Mouse (Mus musculus): ENCODE data around the gene Snd1. TPM values are rescaled to one million over a fixed set of nuclear protein-coding genes. Genes with fewer than 3 reads are reported as not detected.

Snd1 gene
- total and polyA plus RNA-seq, 2 experiments from 2014 or later, result 54.7 to 120 TPM

DNA sequence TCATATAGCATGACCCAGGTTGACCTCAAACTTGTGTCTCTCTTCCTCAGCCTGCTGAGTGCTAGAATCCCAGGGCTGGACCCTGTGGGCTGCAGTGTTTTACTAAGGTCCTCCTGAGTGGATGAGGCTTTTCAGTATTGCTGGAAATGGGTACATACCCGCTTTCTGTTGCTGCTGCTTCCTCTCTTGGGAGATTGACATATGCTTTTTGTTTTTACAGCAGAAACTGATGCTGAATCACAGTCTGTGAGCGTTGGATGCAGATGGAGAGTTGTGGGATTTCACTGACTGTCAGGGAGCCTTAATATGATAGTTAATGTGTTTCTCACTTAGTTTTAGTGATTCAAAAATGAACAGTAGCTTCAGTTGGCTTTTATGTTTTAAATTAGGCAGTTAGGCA, 11.5 kb downstream of the Snd1 start:
- Histone ChIP-seq H3K9ac (replicated peaks; ENCODE audit: low read depth, low read length) (no peak overlapping the region), H3K9me3 (replicated peaks; ENCODE audit: control insufficient read depth, low read length) (no peaks in the 10 kb centered on the region), H3K4me1 (ENCODE audit: control insufficient read depth, insufficient read depth) (peaks cover 68% of the 10 kb centered on the region), H3K4me2 (ENCODE audit: low read depth, low read length) (peak overlapping the region; percentile 32; the same call in 1 of the 2 replicates), H3K4me3 (ENCODE audit: low read depth, low read length) (no peak overlapping the region), H3K36me3 (replicated peaks; ENCODE audit: control insufficient read depth, insufficient read depth, low read length) (peaks cover 6% of the 10 kb centered on the region; the same call in 1 of the 2 replicates), H3K27me3 (ENCODE audit: control insufficient read depth, insufficient read depth, low read length) (no peaks in the 10 kb centered on the region), H3K27ac (ENCODE audit: low read depth) (peak overlapping the region; percentile 77)
- ATAC-seq (ENCODE audit: insufficient read depth, low read depth) (no peak), DNase-seq (ENCODE audit: low spot score) (no peak)
- no peak for TF ChIP-seq CTCF (IDR thresholded peaks at IDR 0.05; ENCODE audit: low read depth)
- no peak for TF ChIP-seq EP300 (IDR thresholded peaks at IDR 0.05; ENCODE audit: low read depth)
- 46% methylated on average over 2 of the region's 2 CpGs for WGBS

DNA sequence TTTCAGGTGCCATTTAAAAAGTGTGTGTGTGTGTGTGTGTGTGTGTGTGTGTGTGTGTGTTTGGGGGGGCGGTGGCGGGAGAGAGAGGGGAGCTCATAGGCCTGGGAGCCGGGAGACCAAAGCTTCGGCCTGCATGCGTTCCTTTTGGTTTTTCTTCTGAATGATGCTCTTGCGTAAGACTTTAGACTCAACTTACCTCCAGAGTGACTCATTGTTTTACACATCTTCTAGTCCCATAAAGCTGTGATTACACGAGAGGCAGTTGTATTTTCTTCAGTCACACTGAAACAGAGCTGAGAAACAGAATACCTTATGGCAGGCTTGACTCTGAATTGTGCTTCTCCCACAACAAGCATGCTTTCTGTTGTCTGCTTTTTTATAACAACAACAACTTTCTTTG, 12.0 kb downstream of the Snd1 start:
- Histone ChIP-seq H3K9ac (replicated peaks; ENCODE audit: low read depth, low read length) (no peak overlapping the region), H3K27me3 (ENCODE audit: control insufficient read depth, insufficient read depth, low read length) (no peaks in the 10 kb centered on the region), H3K36me3 (replicated peaks; ENCODE audit: control insufficient read depth, insufficient read depth, low read length) (peaks cover 6% of the 10 kb centered on the region; the same call in 1 of the 2 replicates), H3K9me3 (replicated peaks; ENCODE audit: control insufficient read depth, low read length) (no peaks in the 10 kb centered on the region), H3K4me3 (ENCODE audit: low read depth, low read length) (no peak overlapping the region), H3K27ac (ENCODE audit: low read depth) (0 out of 2 replicates have a peak overlapping the region, but pooled peaks have one; percentile 77), H3K4me1 (ENCODE audit: control insufficient read depth, insufficient read depth) (peaks cover 64% of the 10 kb centered on the region), H3K4me2 (ENCODE audit: low read depth, low read length) (no peak overlapping the region; the same call in 1 of the 2 replicates)
- no peak for ATAC-seq (ENCODE audit: insufficient read depth, low read depth)
- DNase-seq (ENCODE audit: low spot score), result no peak
- WGBS, result 87% methylated on average over 7 of the region's 7 CpGs
- TF ChIP-seq CTCF (IDR thresholded peaks at IDR 0.05; ENCODE audit: low read depth) (no peak), EP300 (IDR thresholded peaks at IDR 0.05; ENCODE audit: low read depth) (no peak)

DNA sequence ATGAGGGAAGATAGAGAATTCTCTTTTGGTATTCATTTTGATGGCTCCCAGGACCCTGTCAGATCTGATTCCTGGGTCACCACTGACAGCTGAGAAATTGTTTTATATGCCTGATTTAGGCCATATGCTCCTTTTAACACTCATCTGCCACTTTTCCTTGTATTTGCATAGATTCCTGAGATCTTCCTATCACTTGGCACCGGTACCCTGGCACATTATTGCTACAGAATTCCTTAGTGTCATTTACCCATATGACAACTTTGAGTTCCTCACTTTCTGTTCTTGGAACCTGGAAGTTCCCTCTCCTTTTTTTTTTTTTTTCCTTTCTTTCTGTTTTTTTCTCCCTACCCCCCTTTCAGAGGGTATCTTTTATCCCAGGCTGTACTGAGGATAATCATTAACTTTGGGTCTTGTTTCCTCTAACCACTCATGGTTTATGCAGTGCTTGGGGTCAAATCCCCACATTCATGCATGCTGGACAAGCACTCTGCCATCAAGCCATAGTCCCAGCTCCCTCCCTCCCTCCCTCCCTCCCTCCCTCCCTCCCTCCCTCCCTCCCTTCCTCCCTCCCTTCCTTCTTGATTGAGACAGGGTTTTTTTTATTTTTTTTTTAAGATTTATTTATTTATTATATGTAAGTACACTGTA, 13.4 kb downstream of the Snd1 start:
- Histone ChIP-seq H3K27me3 (ENCODE audit: control insufficient read depth, insufficient read depth, low read length) (no peaks in the 10 kb centered on the region), H3K4me2 (ENCODE audit: low read depth, low read length) (no peak overlapping the region), H3K36me3 (replicated peaks; ENCODE audit: control insufficient read depth, insufficient read depth, low read length) (peaks cover 16% of the 10 kb centered on the region), H3K4me1 (ENCODE audit: control insufficient read depth, insufficient read depth) (peaks cover 50% of the 10 kb centered on the region), H3K9me3 (replicated peaks; ENCODE audit: control insufficient read depth, low read length) (no peaks in the 10 kb centered on the region), H3K4me3 (ENCODE audit: low read depth, low read length) (no peak overlapping the region), H3K9ac (replicated peaks; ENCODE audit: low read depth, low read length) (no peak overlapping the region), H3K27ac (ENCODE audit: low read depth) (no peak overlapping the region)
- WGBS, result 69% methylated on average over 1 of the region's 1 CpGs
- DNase-seq (ENCODE audit: low spot score) (no peak), ATAC-seq (ENCODE audit: insufficient read depth, low read depth) (no peak)
- TF ChIP-seq CTCF (IDR thresholded peaks at IDR 0.05; ENCODE audit: low read depth), result no peak
- no peak for TF ChIP-seq EP300 (IDR thresholded peaks at IDR 0.05; ENCODE audit: low read depth)

GRCm38 (mm10) chr6:28490612-28491011, 15.7 kb downstream of the Snd1 start:
- no peak for TF ChIP-seq EP300 (IDR thresholded peaks at IDR 0.05; ENCODE audit: low read depth)
- TF ChIP-seq CTCF (IDR thresholded peaks at IDR 0.05; ENCODE audit: low read depth), result no peak
- ATAC-seq (ENCODE audit: insufficient read depth, low read depth), result no peak
- H3K4me2 ChIP-seq (ENCODE audit: low read depth, low read length), result no peak overlapping the region
- WGBS, result 82% methylated on average over 5 of the region's 5 CpGs
- H3K27ac ChIP-seq (ENCODE audit: low read depth), result no peak overlapping the region
- DNase-seq (ENCODE audit: low spot score), result no peak
- no peak overlapping the region for H3K4me3 ChIP-seq (ENCODE audit: low read depth, low read length)
- no peaks in the 10 kb centered on the region for H3K9me3 ChIP-seq (replicated peaks; ENCODE audit: control insufficient read depth, low read length)
- peaks cover 28% of the 10 kb centered on the region for H3K4me1 ChIP-seq (ENCODE audit: control insufficient read depth, insufficient read depth)
- peaks cover 16% of the 10 kb centered on the region for H3K36me3 ChIP-seq (replicated peaks; ENCODE audit: control insufficient read depth, insufficient read depth, low read length)
- H3K27me3 ChIP-seq (ENCODE audit: control insufficient read depth, insufficient read depth, low read length), result no peaks in the 10 kb centered on the region
- H3K9ac ChIP-seq (replicated peaks; ENCODE audit: low read depth, low read length), result no peak overlapping the region

DNA sequence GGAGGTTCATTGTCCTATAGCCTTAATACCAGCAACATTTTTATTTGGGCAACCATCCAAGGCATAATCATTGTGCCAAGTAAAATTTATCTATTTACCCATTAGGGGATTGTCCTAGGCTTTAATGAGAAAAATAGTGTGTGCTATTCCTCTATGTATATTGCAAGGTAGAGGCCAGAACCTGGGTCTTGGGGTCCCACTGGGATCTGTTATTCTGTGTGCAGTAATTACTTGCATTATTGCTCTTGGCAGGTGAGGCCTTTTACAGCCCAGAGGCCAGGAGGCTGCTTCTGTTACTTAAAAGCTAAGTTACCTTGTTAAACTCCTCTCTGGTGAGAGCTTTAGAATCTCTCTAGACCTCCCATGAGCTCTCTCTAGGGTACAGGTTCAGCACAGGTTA, 16.3 kb downstream of the Snd1 start:
- no peak for ATAC-seq (ENCODE audit: insufficient read depth, low read depth)
- TF ChIP-seq CTCF (IDR thresholded peaks at IDR 0.05; ENCODE audit: low read depth) (no peak), EP300 (IDR thresholded peaks at IDR 0.05; ENCODE audit: low read depth) (no peak)
- H3K4me3 ChIP-seq (ENCODE audit: low read depth, low read length), result no peak overlapping the region

GRCm38 (mm10) chr6:28497837-28498236, 22.9 kb downstream of the Snd1 start:
- DNase-seq (ENCODE audit: low spot score) (peak; percentile 60), ATAC-seq (ENCODE audit: insufficient read depth, low read depth) (peak; percentile 60; the same call in 1 of the 2 replicates)
- TF ChIP-seq EP300 (IDR thresholded peaks at IDR 0.05; ENCODE audit: low read depth), result peak; percentile 94
- TF ChIP-seq CTCF (IDR thresholded peaks at IDR 0.05; ENCODE audit: low read depth), result no peak
- 49% methylated on average over 5 of the region's 5 CpGs for WGBS
- no peak overlapping the region for H3K4me2 ChIP-seq (ENCODE audit: low read depth, low read length)
- no peak overlapping the region for H3K9ac ChIP-seq (replicated peaks; ENCODE audit: low read depth, low read length)
- no peaks in the 10 kb centered on the region for H3K9me3 ChIP-seq (replicated peaks; ENCODE audit: control insufficient read depth, low read length)
- H3K36me3 ChIP-seq (replicated peaks; ENCODE audit: control insufficient read depth, insufficient read depth, low read length), result peaks cover 3% of the 10 kb centered on the region
- H3K27me3 ChIP-seq (ENCODE audit: control insufficient read depth, insufficient read depth, low read length), result no peaks in the 10 kb centered on the region
- peaks cover 9% of the 10 kb centered on the region; the same call in 1 of the 2 replicates for H3K4me1 ChIP-seq (ENCODE audit: control insufficient read depth, insufficient read depth)
- 0 out of 2 replicates have a peak overlapping the region, but pooled peaks have one; percentile 6 for H3K27ac ChIP-seq (ENCODE audit: low read depth)
- no peak overlapping the region for H3K4me3 ChIP-seq (ENCODE audit: low read depth, low read length)

More for the DNA sequence above, 16.3 kb downstream of the Snd1 start:
- H3K36me3 ChIP-seq (replicated peaks; ENCODE audit: control insufficient read depth, insufficient read depth, low read length), result peaks cover 16% of the 10 kb centered on the region
- no peak overlapping the region for H3K4me2 ChIP-seq (ENCODE audit: low read depth, low read length)
- DNase-seq (ENCODE audit: low spot score), result no peak
- H3K4me1 ChIP-seq (ENCODE audit: control insufficient read depth, insufficient read depth), result peaks cover 22% of the 10 kb centered on the region
- no peaks in the 10 kb centered on the region for H3K9me3 ChIP-seq (replicated peaks; ENCODE audit: control insufficient read depth, low read length)
- H3K9ac ChIP-seq (replicated peaks; ENCODE audit: low read depth, low read length), result no peak overlapping the region
- no peak overlapping the region for H3K27ac ChIP-seq (ENCODE audit: low read depth)
- no peaks in the 10 kb centered on the region for H3K27me3 ChIP-seq (ENCODE audit: control insufficient read depth, insufficient read depth, low read length)
